Mouse (Mus musculus): ENCODE measurements around the gene Plekhg5. TPM values are rescaled to one million over a fixed set of nuclear protein-coding genes. Genes with fewer than 3 reads are reported as not detected.

Gene Plekhg5
- total RNA-seq, 1 experiment from 2014 or later, result 5.6 TPM

DNA sequence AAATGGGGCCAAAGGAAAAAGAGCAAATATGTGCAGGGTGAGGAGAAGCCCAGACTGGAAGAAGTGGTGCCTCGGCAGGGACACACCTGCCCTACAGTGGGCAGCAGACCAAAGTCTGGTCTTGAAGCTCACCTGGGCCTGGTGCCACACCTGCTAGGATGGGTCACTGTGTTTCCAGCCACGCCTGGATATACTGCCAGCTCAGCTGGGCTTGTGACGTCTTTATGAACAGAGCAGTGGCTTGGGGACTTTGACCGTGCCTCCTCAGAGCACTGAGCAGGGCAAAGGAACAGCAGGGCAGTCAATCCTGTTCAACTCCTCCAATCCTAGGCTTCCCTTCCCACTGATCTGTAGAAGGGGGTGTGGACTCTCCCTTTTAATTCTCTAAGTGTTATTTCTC, 88.5 kb downstream of the Plekhg5 start:
- ATAC-seq (replicated peaks; ENCODE audit: insufficient number of reproducible peaks, low FRiP score, low TSS enrichment, poor library complexity, severe bottlenecking), result no peak

DNA sequence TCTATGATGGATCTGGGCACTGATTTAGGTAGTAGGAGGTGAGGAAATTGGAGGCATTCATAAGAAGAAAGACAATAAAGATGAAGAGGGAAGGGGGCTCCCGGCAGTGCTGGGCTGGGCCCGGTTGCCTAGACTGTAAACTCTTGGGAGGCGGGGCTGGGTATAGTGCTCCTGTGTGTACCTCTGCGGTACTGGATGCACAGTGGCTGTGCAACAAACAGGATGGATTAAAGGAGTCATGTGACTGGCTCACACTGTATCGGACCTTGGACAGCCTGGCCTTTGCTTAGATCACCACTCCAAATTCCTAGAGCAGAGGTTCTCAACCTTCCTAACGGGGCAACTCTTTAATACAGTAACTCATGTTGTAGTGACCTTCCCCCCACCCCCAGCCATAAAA, 89.3 kb downstream of the Plekhg5 start:
- ATAC-seq (replicated peaks; ENCODE audit: insufficient number of reproducible peaks, low FRiP score, low TSS enrichment, poor library complexity, severe bottlenecking), result no peak

DNA sequence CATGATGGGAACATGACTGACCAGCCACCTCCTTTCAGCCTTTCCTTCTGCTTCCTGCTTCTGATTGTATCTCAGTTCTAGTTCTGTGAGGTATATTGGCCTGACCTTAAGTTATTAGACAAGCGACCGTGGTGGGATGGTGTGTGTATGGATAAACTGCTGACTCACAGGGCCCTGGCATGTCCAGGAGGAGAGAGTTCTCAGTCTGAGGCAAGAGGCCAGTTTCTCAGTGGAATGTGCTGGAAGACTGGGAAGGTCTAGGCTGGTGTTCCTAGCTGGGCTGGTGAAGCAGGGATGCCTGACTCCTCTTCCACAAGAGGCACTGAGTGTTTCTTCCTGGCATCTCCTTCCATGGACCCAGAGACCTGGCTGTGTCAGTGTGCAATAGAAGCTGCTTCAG, 90.5 kb downstream of the Plekhg5 start:
- ATAC-seq (replicated peaks; ENCODE audit: insufficient number of reproducible peaks, low FRiP score, low TSS enrichment, poor library complexity, severe bottlenecking), result no peak

Other genes starting within 250 kb of the Plekhg5 start
- gene Camta1, start 210.6 kb upstream of the Plekhg5 start, total RNA-seq (2017), result 8.8 to 43.8 TPM (median 22.1 TPM) in 3 replicates
- gene Dnajc11, start 138.8 kb upstream of the Plekhg5 start, total RNA-seq (2017), result 20.1 to 46.9 TPM (median 23.0 TPM) in 3 replicates
- gene Thap3, start 83.5 kb upstream of the Plekhg5 start, total RNA-seq (2017), result 7.5 to 11.4 TPM (median 10.5 TPM) in 3 replicates
- gene Phf13, start 76.2 kb upstream of the Plekhg5 start, total RNA-seq (2017), result 6.7 to 8.8 TPM (median 7.8 TPM) in 3 replicates
- gene Klhl21, start 63.7 kb upstream of the Plekhg5 start, total RNA-seq (2017), result 7.1 to 11.1 TPM (median 9.6 TPM) in 3 replicates
- 4.1 to 10.8 TPM (median 9.1 TPM) in 3 replicates for gene Zbtb48, start 44.8 kb upstream of the Plekhg5 start, total RNA-seq (2017)
- gene Tas1r1, start 33.9 kb upstream of the Plekhg5 start, total RNA-seq (2017), result not detected in 3 replicates
- gene Nol9, start 33.2 kb upstream of the Plekhg5 start, total RNA-seq (2017), result 12.1 to 23.8 TPM (median 16.9 TPM) in 3 replicates
- gene Tnfrsf25, start 43.4 kb downstream of the Plekhg5 start, total RNA-seq (2017), result 1.3 to 4.7 TPM in 2 of 3 replicates, not detected in the other
- 0.53 to 2.0 TPM (median 0.78 TPM) in 3 replicates for gene Espn, start 79.9 kb downstream of the Plekhg5 start, total RNA-seq (2017)
- gene Hes2, start 86.4 kb downstream of the Plekhg5 start, total RNA-seq (2017), result not detected in 3 replicates
- 18.1 to 62.4 TPM (median 30.9 TPM) in 3 replicates for gene Acot7, start 105.6 kb downstream of the Plekhg5 start, total RNA-seq (2017)
- gene Gpr153, start 201.7 kb downstream of the Plekhg5 start, total RNA-seq (2017), result 0.39 to 0.86 TPM in 2 of 3 replicates, not detected in the other
- not detected in 3 replicates for gene Hes3, start 219.2 kb downstream of the Plekhg5 start, total RNA-seq (2017)
- 10.5 to 18.2 TPM (median 14.9 TPM) in 3 replicates for gene Icmt, start 224.7 kb downstream of the Plekhg5 start, total RNA-seq (2017)
- gene Rnf207, start 246.5 kb downstream of the Plekhg5 start, total RNA-seq (2017), result not detected in 3 replicates